Mouse (Mus musculus) G1E-ER4 (cell line): ENCODE results near the gene Efcc1. TPM values are rescaled to one million over a fixed set of nuclear protein-coding genes. Genes with fewer than 3 reads are reported as not detected.

Experiments used
- GATA1 ChIP-seq: IDR thresholded peaks from one replicate; pipeline ENCODE4 v1.8.0; 2012; ENCODE audit warnings: low read length, inconsistent platforms
- polyA plus RNA-seq: library from polyadenylated mRNA; stranded (reverse); fragments of >175 nt; gene quantifications from 2 replicates; pipeline ENCODE4 v1.2.3, GENCODE M21; 2012

Efcc1 gene
- polyA plus RNA-seq, 1 experiment = 0.02 TPM

DNA sequence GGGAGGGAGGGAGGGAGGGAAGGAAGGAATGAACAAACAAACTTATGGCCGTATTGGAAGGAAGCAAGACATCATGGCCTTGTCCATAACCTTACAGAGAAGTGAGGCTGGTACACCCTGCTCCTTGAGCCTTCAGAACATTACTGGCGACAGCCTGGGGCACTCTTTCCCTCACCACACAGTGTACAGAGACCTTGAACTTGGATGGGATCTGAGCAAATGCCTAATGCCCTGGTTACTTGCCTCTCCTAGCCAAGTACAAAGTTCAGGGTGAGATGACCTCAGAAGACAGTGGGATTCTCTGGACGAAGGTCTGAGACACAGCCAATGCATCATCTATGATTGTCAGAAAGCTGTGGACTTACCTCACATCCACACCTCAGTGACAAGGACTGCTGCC, 29.2 kb downstream of the Efcc1 start:
- no peak for TF ChIP-seq GATA1

GRCm38 (mm10) chr6:87762161-87762560, 31.5 kb downstream of the Efcc1 start:
- no peak for TF ChIP-seq GATA1

DNA sequence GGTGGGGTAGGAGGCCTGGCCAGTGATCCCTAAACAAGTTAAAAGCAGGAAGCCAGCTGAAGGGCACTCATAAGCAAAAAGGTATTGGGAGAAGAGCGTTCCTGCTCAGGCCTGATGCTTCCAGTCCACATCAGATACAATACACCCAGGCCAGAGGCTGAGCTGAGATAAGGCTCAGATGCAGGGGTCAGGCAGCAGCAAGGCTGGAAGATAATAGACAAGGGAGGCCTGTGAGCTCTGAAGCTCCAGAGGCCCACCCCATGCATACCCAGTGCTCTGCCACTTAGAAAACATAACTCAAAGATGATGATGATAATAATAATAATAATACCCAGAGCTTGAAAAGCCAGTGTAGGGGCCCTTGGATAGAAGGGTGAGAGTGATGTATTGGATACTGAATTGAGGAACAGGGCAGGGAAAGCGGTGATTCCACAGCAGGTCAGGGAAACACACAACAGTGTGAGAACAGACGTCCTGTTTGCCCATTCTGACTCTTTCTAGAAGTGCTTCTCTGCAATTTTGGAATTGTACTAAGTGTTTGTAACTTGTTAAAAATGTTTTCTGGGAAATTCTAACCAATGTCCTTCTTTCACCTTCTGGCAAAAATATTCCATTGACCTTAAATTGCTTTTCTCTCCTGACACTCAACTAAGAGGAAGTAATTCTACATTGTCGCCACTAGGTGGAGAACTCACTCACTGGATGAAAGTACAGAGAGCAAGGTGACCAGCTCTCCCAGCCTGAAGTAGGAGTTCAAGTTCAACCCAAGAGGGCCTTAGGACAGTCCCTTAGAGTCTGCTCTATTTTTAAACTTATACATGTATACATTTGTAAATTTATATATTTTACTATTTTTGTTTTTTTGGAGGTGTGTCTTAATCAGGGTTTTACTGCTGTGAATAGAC, 33.0 kb downstream of the Efcc1 start:
- TF ChIP-seq GATA1 = peak; percentile 94

GRCm38 (mm10) chr6:87770626-87771025, 40.0 kb downstream of the Efcc1 start:
- no peak for TF ChIP-seq GATA1

DNA sequence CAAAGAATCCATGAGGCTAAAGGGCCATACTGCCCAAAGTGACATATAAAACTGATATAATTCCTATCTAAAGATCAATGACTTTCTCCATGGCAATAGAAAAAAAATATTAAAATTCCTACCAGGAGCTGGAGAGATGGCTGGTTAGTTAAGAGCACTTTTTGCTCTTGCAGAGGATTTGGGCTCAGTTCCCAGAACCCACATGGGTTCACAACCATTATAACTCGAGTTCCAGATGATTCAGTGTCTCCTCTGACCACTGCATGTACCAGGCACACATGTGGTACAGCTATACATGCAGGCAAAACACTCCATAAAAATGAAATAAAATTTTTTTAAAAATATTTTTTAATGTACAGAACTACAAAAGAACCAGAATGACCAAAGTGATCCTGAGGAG, 43.8 kb downstream of the Efcc1 start:
- TF ChIP-seq GATA1 = no peak

DNA sequence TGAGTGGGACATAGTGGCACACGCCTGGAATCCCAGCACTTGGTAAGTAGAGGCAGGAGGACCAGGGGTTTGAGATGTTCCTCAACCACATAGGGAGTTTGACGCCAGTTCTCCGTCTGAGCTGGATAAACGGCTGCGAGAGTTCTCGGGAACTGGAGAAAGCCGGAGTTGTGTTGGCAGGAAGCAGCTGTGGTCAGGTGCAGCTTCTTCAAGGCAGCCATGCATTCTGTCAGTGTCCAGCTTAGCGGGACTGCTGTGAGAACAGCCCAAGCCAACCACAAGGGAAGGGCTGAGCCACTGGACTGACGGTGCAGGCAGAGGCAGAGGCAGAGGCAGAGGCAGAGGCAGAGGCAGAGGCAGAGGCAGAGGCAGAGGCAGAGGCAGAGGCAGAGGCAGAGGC, 44.2 kb downstream of the Efcc1 start:
- TF ChIP-seq GATA1 = no peak

GRCm38 (mm10) chr6:87775588-87776245, 45.0 kb downstream of the Efcc1 start:
- TF ChIP-seq GATA1 = peak; percentile 65

DNA sequence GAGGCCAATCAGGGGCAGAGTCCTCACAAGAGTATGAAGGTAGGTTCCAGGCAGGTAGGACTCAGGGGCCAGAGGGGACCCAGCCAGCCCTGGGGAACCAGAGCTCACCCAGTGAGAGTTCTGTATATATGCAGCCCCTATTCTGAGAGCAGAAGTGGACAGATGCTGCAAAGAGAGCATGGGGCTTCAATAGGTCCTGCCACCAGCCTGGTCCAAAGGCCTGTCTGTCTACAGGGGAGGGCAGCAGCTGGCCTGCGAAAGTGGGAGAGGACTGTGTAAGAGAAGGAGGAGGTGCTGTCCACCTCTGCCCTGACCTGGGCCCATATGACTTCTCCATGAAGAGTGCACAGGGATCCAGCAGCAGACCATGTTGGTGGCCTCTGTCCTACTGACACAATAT, 46.0 kb downstream of the Efcc1 start:
- TF ChIP-seq GATA1 = no peak

- no peak for TF ChIP-seq GATA1
Measured at GRCm38 (mm10) chr6:87777842-87778241, 47.2 kb downstream of the Efcc1 start, which contains the start of gene Gp9. Gene Gp9, plus strand, starts transcription at chr6:87778072.

GRCm38 (mm10) chr6:87778294-87779173, 47.9 kb downstream of the Efcc1 start:
- no peak for TF ChIP-seq GATA1

DNA sequence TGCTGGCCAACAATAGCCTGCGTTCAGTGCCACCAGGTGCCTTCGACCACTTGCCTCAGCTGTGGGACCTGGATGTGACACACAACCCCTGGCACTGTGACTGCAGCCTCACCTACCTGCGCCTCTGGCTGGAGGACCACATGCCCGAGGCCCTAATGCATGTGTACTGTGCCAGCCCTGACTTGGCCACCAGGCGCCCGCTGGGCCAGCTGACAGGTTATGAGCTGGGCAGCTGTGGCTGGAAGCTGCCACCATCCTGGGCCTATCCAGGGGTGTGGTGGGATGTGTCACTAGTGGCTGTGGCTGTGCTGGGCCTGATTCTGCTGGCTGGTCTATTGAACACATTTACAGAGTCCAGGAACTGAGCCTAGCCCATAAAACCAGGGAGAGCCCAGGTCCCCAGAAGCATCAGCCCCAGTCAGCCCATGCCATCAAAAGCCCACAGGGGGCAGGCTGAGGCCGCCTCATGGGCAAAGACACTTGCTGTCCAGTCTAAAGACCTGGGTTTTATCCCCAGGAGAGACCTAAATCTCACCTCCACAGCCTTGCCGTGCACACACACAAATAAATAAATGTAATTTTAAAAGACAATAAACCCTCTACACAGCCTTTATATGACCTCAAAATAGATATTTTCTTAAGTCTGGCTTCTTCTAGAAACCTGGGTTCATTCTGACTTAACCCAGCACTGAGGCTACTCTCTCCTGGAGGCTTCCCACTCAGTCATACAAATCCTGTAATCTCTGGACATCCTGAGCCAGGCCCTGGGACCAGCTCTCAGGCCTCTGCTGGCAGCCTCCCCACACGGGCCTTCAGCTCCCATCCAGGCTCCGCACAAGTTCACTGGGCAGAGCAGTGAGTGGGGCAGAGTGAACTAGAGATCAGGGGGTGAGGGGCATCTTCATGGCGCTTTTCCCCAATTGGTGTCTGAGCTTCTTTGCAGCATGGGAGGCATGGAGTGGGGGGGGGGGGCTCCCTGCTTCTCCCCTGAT, 48.8 kb downstream of the Efcc1 start:
- no peak for TF ChIP-seq GATA1

- no peak for TF ChIP-seq GATA1
Measured at GRCm38 (mm10) chr6:87780546-87781301, 50.1 kb downstream of the Efcc1 start.

DNA sequence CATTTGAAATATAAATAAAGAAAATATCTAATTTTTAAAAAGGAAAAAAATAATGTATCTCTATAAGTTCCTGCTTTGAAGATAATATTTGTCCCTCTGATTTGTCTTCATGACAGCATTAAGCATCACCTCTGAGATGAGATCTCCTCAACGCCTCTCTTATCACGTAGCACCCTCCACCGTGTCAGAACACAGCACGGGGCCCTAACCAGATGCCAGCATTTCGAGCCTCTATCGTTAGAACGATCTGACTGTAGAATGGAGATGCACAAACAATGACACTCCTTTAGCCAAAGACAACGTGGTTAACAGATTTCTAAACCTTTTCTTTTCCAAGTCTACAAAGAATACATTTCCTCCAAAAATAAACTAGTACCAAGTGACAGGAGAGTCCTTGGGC, 53.4 kb downstream of the Efcc1 start:
- no peak for TF ChIP-seq GATA1

GRCm38 (mm10) chr6:87786621-87787020, 56.0 kb downstream of the Efcc1 start:
- no peak for TF ChIP-seq GATA1
